Mouse (Mus musculus) right cerebral cortex, postnatal 14 days (tissue): Measurements from ENCODE around the gene Wdr31.
A peak's percentile ranks its signal among the peaks of the same experiment; 100 is the strongest.

Source experiments
- DNase-seq: peaks from one replicate; pipeline ENCODE4 v3.0.0; 2022

The Wdr31 gene

GRCm38 (mm10) chr4:62470598-62471051 is at the start of gene Wdr31:
Gene Wdr31, minus strand, starts transcription at chr4:62470896.
- DNase-seq = peak; percentile 83

GRCm38 (mm10) chr4:62519849-62520233 is 49.1 kb upstream of the Wdr31 start, which contains the start of gene Alad:
Gene Alad, minus strand, starts transcription at chr4:62519918.
- peak; percentile 81 for DNase-seq

- no peak for DNase-seq
These were observed 48.6 kb upstream of the Wdr31 start for GRCm38 (mm10) chr4:62519122-62519848.

GRCm38 (mm10) chr4:62518416-62519121 is 47.9 kb upstream of the Wdr31 start:
- no peak for DNase-seq

- DNase-seq = no peak
These were observed 47.1 kb upstream of the Wdr31 start for GRCm38 (mm10) chr4:62517538-62518415.

GRCm38 (mm10) chr4:62517046-62517445 is 46.4 kb upstream of the Wdr31 start:
- DNase-seq = no peak

- no peak for DNase-seq
These were observed 45.9 kb upstream of the Wdr31 start for GRCm38 (mm10) chr4:62516579-62516978.

GRCm38 (mm10) chr4:62516079-62516478 is 45.4 kb upstream of the Wdr31 start:
- no peak for DNase-seq

- no peak for DNase-seq
These were observed 44.8 kb upstream of the Wdr31 start for GRCm38 (mm10) chr4:62515490-62515889.

GRCm38 (mm10) chr4:62514995-62515394 is 44.3 kb upstream of the Wdr31 start:
- DNase-seq = no peak

GRCm38 (mm10) chr4:62513998-62514506 is 43.4 kb upstream of the Wdr31 start:
- no peak for DNase-seq

GRCm38 (mm10) chr4:62509946-62510345 is 39.2 kb upstream of the Wdr31 start:
- no peak for DNase-seq

- no peak for DNase-seq
These were observed 38.1 kb upstream of the Wdr31 start for GRCm38 (mm10) chr4:62508839-62509238.

- DNase-seq = no peak
These were observed 36.1 kb upstream of the Wdr31 start for GRCm38 (mm10) chr4:62506798-62507197.

GRCm38 (mm10) chr4:62505991-62506390 is 35.3 kb upstream of the Wdr31 start:
- DNase-seq = no peak

- no peak for DNase-seq
These were observed 32.8 kb upstream of the Wdr31 start, which contains the start of gene Hdhd3 for GRCm38 (mm10) chr4:62503374-62503970. Gene Hdhd3, minus strand, starts transcription at chr4:62503467.

- DNase-seq = no peak
These were observed 32.3 kb upstream of the Wdr31 start for GRCm38 (mm10) chr4:62502969-62503368.

- peak; percentile 88 for DNase-seq
These were observed 31.5 kb upstream of the Wdr31 start for GRCm38 (mm10) chr4:62501964-62502732.

GRCm38 (mm10) chr4:62501534-62501933 is 30.8 kb upstream of the Wdr31 start:
- no peak for DNase-seq

- DNase-seq = no peak
These were observed 30.1 kb upstream of the Wdr31 start for GRCm38 (mm10) chr4:62500799-62501198.

GRCm38 (mm10) chr4:62496815-62497214 is 26.1 kb upstream of the Wdr31 start:
- peak; percentile 69 for DNase-seq

- no peak for DNase-seq
These were observed 25.2 kb upstream of the Wdr31 start for GRCm38 (mm10) chr4:62495946-62496345.
